Mouse (Mus musculus) MEL (cell line): ENCODE measurements around the gene Pcx. TPM values are rescaled to one million over a fixed set of nuclear protein-coding genes. Genes with fewer than 3 reads are reported as not detected.

ENCODE experiments used
- DNase-seq: peaks from one replicate; pipeline ENCODE4 v3.0.0; 2011; ENCODE audit warnings: low read depth, low spot score
- H3K27ac ChIP-seq: 2 replicates; pipeline ENCODE4 v1.5.1; 2012; ENCODE audit warnings: low read depth, mild to moderate bottlenecking, control low read depth, low read length, moderate library complexity; ENCODE audit not compliant: control insufficient read depth
- H3K27me3 ChIP-seq, 2 experiments: fragments of 150-350 bp in 1 of 2; sonication (generic) in 1 of 2; 2 replicates each; pipeline ENCODE4 v1.6.1; 2012; ENCODE audit warnings: low read length in 2 of 2, mild to moderate bottlenecking in 2 of 2, improper control_type of control experiment in 1 of 2, moderate library complexity in 1 of 2; ENCODE audit not compliant: insufficient read depth in 2 of 2, control insufficient read depth in 1 of 2
- H3K36me3 ChIP-seq, 2 experiments: 2 replicates each; pipeline ENCODE4 v1.6.1; 2012 to 2014; ENCODE audit warnings: low read length in 2 of 2, improper control_type of control experiment in 1 of 2, inconsistent platforms in 1 of 2, mild to moderate bottlenecking in 1 of 2; ENCODE audit not compliant: insufficient read depth in 2 of 2, control insufficient read depth in 1 of 2
- H3K4me1 ChIP-seq, 2 experiments: fragments of 150-350 bp in 1 of 2; sonication (generic) in 1 of 2; 2 replicates each; pipeline ENCODE4 v1.6.1; 2012; ENCODE audit warnings: low read length in 2 of 2, improper control_type of control experiment in 1 of 2, mild to moderate bottlenecking in 1 of 2; ENCODE audit not compliant: insufficient read depth in 2 of 2, control insufficient read depth in 1 of 2
- H3K4me3 ChIP-seq, 2 experiments: fragments of 150-350 bp in 1 of 2; sonication (generic) in 1 of 2; 2 replicates each; pipeline ENCODE4 v1.5.1; 2012; ENCODE audit warnings: low read depth in 2 of 2, low read length in 2 of 2, mild to moderate bottlenecking in 2 of 2, moderate library complexity in 2 of 2, control low read depth in 1 of 2, improper control_type of control experiment in 1 of 2; ENCODE audit not compliant: control insufficient read depth in 1 of 2, insufficient read depth in 1 of 2
- H3K79me2 ChIP-seq: 2 replicates; pipeline ENCODE4 v1.6.1; 2012; ENCODE audit warnings: mild to moderate bottlenecking, low read length, moderate library complexity; ENCODE audit not compliant: control insufficient read depth, poor library complexity, insufficient read depth
- H3K9ac ChIP-seq: 2 replicates; pipeline ENCODE4 v1.6.1; 2012; ENCODE audit warnings: low read depth, mild to moderate bottlenecking, control low read depth, low read length, moderate library complexity; ENCODE audit not compliant: control insufficient read depth, poor library complexity, severe bottlenecking
- H3K9me3 ChIP-seq: fragments of 150-350 bp; sonication (generic); replicated peaks from 2 replicates; pipeline ENCODE4 v1.6.1; 2012; ENCODE audit warnings: mild to moderate bottlenecking, low read length, improper control_type of control experiment, moderate library complexity; ENCODE audit not compliant: insufficient read depth
- BHLHE40 ChIP-seq: IDR thresholded peaks from 2 replicates; pipeline ENCODE4 v1.6.1; 2012; ENCODE audit warnings: low read depth, mild to moderate bottlenecking, inconsistent platforms, low read length, improper control_type of control experiment, borderline replicate concordance
- CHD2 ChIP-seq: IDR thresholded peaks from 2 replicates; pipeline ENCODE4 v1.6.1; 2011; ENCODE audit warnings: low read length, improper control_type of control experiment
- ELF1 ChIP-seq: IDR thresholded peaks from 2 replicates; pipeline ENCODE4 v1.6.1; 2014; ENCODE audit warnings: low read depth, mild to moderate bottlenecking, inconsistent platforms, low read length, improper control_type of control experiment, moderate library complexity
- EP300 ChIP-seq, 2 experiments: IDR thresholded peaks; 2 replicates each; pipeline ENCODE4 v1.6.1; 2011; ENCODE audit warnings: improper control_type of control experiment in 2 of 2, low read length in 2 of 2, low read depth in 1 of 2, mild to moderate bottlenecking in 1 of 2
- ETS1 ChIP-seq: IDR thresholded peaks from 2 replicates; pipeline ENCODE4 v1.6.1; 2012; ENCODE audit warnings: low read depth, mild to moderate bottlenecking, inconsistent platforms, low read length, improper control_type of control experiment, moderate library complexity
- GABPA ChIP-seq: IDR thresholded peaks from 2 replicates; pipeline ENCODE4 v1.6.1; 2012; ENCODE audit warnings: low read depth, mild to moderate bottlenecking, inconsistent platforms, low read length, improper control_type of control experiment, moderate library complexity
- JUND ChIP-seq: IDR thresholded peaks from 2 replicates; pipeline ENCODE4 v1.6.1; 2011; ENCODE audit warnings: low read depth, mild to moderate bottlenecking, improper control_type of control experiment, low read length
- MAFK ChIP-seq: IDR thresholded peaks from 2 replicates; pipeline ENCODE4 v1.6.1; 2011; ENCODE audit warnings: low read depth, mild to moderate bottlenecking, low read length, improper control_type of control experiment, borderline replicate concordance
- MAX ChIP-seq: IDR thresholded peaks from 2 replicates; pipeline ENCODE4 v1.6.1; 2011; ENCODE audit warnings: low read length, improper control_type of control experiment
- NELFE ChIP-seq: IDR thresholded peaks from 2 replicates; pipeline ENCODE4 v1.6.1; 2011; ENCODE audit warnings: low read depth, low read length, improper control_type of control experiment
- NRF1 ChIP-seq: IDR thresholded peaks from 2 replicates; pipeline ENCODE4 v1.6.1; 2014; ENCODE audit warnings: low read depth, mild to moderate bottlenecking, inconsistent platforms, low read length, improper control_type of control experiment, moderate library complexity; ENCODE audit not compliant: poor library complexity, insufficient read depth, severe bottlenecking
- POLR2A ChIP-seq, 2 experiments: IDR thresholded peaks; 2 replicates each; pipeline ENCODE4 v1.6.1; 2011 to 2012; ENCODE audit warnings: low read length in 2 of 2, mild to moderate bottlenecking in 2 of 2, control low read depth in 1 of 2, improper control_type of control experiment in 1 of 2, low read depth in 1 of 2, moderate library complexity in 1 of 2; ENCODE audit not compliant: control insufficient read depth in 1 of 2, insufficient read depth in 1 of 2, poor library complexity in 1 of 2
- POLR2AphosphoS2 ChIP-seq: IDR thresholded peaks from 2 replicates; pipeline ENCODE4 v1.6.1; 2011; ENCODE audit warnings: low read length, improper control_type of control experiment
- POLR2AphosphoS5 ChIP-seq: IDR thresholded peaks from 2 replicates; pipeline ENCODE4 v1.6.1; 2012; ENCODE audit warnings: low read depth, borderline replicate concordance, mild to moderate bottlenecking, inconsistent platforms, low read length, moderate library complexity, mixed read lengths
- SIN3A ChIP-seq: IDR thresholded peaks from 2 replicates; pipeline ENCODE4 v1.6.1; 2012; ENCODE audit warnings: low read length, improper control_type of control experiment, inconsistent platforms
- SMC3 ChIP-seq: IDR thresholded peaks from 2 replicates; pipeline ENCODE4 v1.6.1; 2011; ENCODE audit warnings: low read depth, low read length, improper control_type of control experiment
- UBTF ChIP-seq: IDR thresholded peaks from 2 replicates; pipeline ENCODE4 v1.6.1; 2012; ENCODE audit warnings: low read depth, mild to moderate bottlenecking, inconsistent platforms, low read length, improper control_type of control experiment, moderate library complexity, borderline replicate concordance; ENCODE audit not compliant: insufficient read depth
- USF2 ChIP-seq, 2 experiments: IDR thresholded peaks; 2 replicates each; pipeline ENCODE4 v1.6.1; 2011 to 2012; ENCODE audit warnings: improper control_type of control experiment in 2 of 2, low read length in 2 of 2, borderline replicate concordance in 1 of 2, inconsistent platforms in 1 of 2, low read depth in 1 of 2, mild to moderate bottlenecking in 1 of 2; ENCODE audit not compliant: insufficient read depth in 1 of 2
- ZMIZ1 ChIP-seq: IDR thresholded peaks from 2 replicates; pipeline ENCODE4 v1.6.1; 2012; ENCODE audit warnings: low read depth, mild to moderate bottlenecking, inconsistent platforms, low read length, improper control_type of control experiment, moderate library complexity
- polyA plus RNA-seq, 2 experiments: library from polyadenylated mRNA; stranded (reverse) in 1 of 2; unstranded in 1 of 2; fragments of >175 nt in 1 of 2; fragments of >200 nt in 1 of 2; gene quantifications; 2 replicates each; pipeline versions ENCODE4 v1.2.1 to v1.2.4; 2012; ENCODE audit warnings: low replicate concordance in 2 of 2, low read depth in 1 of 2; ENCODE audit not compliant: insufficient read length in 2 of 2, insufficient read depth in 1 of 2, missing spikeins in 1 of 2
- total RNA-seq: library from RNA; depleted of rRNA; stranded (reverse); fragments of 300-350 nt; gene quantifications from 2 replicates; pipeline ENCODE4 v1.2.3, GENCODE M21; 2012

Pcx gene
- total and polyA plus RNA-seq, 3 experiments: 7.2 to 7.9 TPM; not detected in 1

DNA sequence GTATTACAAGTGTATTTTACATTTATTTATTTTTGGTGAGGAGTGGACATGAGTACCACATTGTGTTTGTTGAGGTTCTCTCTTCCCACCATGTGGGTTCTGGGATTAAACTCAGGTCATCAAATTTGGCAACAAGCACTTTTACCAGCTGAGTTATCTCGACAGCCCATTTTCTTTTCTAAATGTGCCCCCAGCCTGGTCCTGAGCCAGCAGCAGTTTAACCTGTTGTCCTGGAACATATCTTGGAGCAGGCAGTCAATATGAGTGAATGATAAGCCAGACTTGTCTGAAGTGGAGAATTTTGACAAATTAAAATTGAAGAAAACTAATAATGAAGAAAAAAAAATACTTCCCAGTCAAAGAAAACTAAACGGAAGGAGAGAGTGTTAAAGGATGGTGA, 85.8 kb downstream of the Pcx start:
- no peak for DNase-seq
- Histone ChIP-seq H3K36me3 (no peaks in the 10 kb centered on the region), H3K4me1 (no peaks in the 10 kb centered on the region)
- TF ChIP-seq EP300 (IDR thresholded peaks at IDR 0.05; ENCODE audit: low read depth in 1 of 2, low read length in 2 of 2) (peak in 1 of 2 experiments; percentile 13; a peak in 1 of 4 replicates), NELFE (no peak)
- TF ChIP-seq, all 39 proteins: peak for 1
- H3K27ac ChIP-seq: no peak overlapping the region
- H3K4me3 ChIP-seq: no peak overlapping the region
- no peak overlapping the region for H3K9ac ChIP-seq
- no peaks in the 10 kb centered on the region for H3K9me3 ChIP-seq
- H3K27me3 ChIP-seq: no peaks in the 10 kb centered on the region
- H3K79me2 ChIP-seq: no peaks in the 10 kb centered on the region

- DNase-seq: no peak
- Histone ChIP-seq H3K4me3 (no peak overlapping the region), H3K27ac (no peak overlapping the region), H3K36me3 (no peaks in the 10 kb centered on the region), H3K9ac (no peak overlapping the region), H3K79me2 (no peaks in the 10 kb centered on the region), H3K9me3 (no peaks in the 10 kb centered on the region), H3K4me1 (no peaks in the 10 kb centered on the region), H3K27me3 (no peaks in the 10 kb centered on the region)
- TF ChIP-seq POLR2AphosphoS5: no peak
Observed at GRCm38 (mm10) chr19:4602459-4602858, 92.2 kb downstream of the Pcx start.

DNA sequence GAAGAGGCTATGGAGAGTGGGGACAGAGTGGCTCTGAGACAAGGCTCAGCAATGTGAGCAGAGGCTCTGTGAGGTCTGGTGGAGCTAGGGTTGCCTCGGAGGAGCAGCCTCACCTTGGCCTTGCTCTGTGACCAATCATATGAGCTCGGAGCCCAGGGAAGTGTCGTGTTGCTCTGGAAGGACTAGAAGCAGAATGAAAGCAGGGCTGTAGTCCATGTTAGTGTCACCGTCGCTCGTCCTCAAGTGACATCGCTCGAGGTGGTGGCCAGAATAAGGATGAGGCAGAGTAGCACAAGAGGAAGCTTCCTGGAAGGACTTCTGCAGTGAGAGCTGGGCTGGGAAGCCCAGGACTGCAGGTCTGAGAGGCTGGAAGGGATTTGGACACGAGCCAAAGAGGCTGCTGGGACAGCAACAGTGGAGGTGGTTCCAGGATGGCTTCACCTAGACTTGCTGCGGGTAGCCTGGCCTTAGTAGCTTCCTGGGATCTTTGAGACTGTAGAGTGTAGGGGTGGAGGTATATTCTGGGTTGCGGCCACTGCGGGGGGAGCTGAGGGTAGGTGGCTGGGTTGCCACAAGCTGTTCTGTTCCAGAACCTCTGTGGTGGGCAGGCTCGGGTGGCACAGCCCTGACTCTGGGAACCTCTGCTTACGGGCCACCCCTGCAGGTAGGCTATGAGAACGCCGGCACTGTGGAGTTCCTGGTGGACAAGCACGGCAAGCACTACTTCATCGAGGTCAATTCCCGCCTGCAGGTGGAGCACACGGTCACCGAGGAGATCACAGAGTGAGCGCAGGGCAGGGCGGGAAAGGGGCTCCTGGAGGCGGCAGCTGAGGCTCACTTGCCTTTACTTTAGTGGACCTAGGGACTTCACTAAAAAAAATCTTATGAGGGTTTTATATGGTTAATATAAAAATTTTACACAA, 93.8 kb downstream of the Pcx start:
- Histone ChIP-seq H3K27ac (no peak overlapping the region), H3K27me3 (no peaks in the 10 kb centered on the region), H3K79me2 (no peaks in the 10 kb centered on the region), H3K9ac (no peak overlapping the region), H3K4me3 (no peak overlapping the region), H3K4me1 (no peaks in the 10 kb centered on the region), H3K36me3 (no peaks in the 10 kb centered on the region), H3K9me3 (no peaks in the 10 kb centered on the region)
- no peak for TF ChIP-seq MAX
- TF ChIP-seq GABPA: no peak
- no peak for TF ChIP-seq POLR2A (IDR thresholded peaks at IDR 0.05; ENCODE audit: control insufficient read depth in 1 of 2, insufficient read depth in 1 of 2, low read depth in 1 of 2, low read length in 2 of 2, poor library complexity in 1 of 2)
- TF ChIP-seq ELF1: no peak
- no peak for TF ChIP-seq SMC3
- TF ChIP-seq USF2 (IDR thresholded peaks at IDR 0.05; ENCODE audit: borderline replicate concordance in 1 of 2, insufficient read depth in 1 of 2, low read depth in 1 of 2, low read length in 2 of 2): no peak
- TF ChIP-seq BHLHE40: no peak
- TF ChIP-seq JUND: no peak
- no peak for TF ChIP-seq EP300 (IDR thresholded peaks at IDR 0.05; ENCODE audit: low read depth in 1 of 2, low read length in 2 of 2)
- TF ChIP-seq ZMIZ1: no peak
- no peak for TF ChIP-seq NRF1
- no peak for TF ChIP-seq CHD2
- TF ChIP-seq UBTF: no peak
- TF ChIP-seq SIN3A: no peak
- TF ChIP-seq ETS1: no peak
- no peak for TF ChIP-seq MAFK
- TF ChIP-seq POLR2AphosphoS2: no peak
- DNase-seq: no peak
